Mouse (Mus musculus): Measurements from ENCODE around the gene Flt1. TPM values are rescaled to one million over a fixed set of nuclear protein-coding genes. Genes with fewer than 3 reads are reported as not detected.
"Not testable (repeated sequence)": the region's sequence is repeated elsewhere in the genome, so short reads cannot be mapped to it uniquely, and the experiment has no call there.

Flt1 gene
- polyA plus RNA-seq, 1 experiment from 2014 or later = 9.9 TPM

GRCm38 (mm10) chr5:147611348-147611747 lies 114.5 kb downstream of the Flt1 start:
- H3K9ac ChIP-seq (ENCODE audit: low read length); H3K27ac ChIP-seq (ENCODE audit: low read length); H3K4me2 ChIP-seq (ENCODE audit: low read depth, low read length); H3K9me3 ChIP-seq (replicated peaks; ENCODE audit: control insufficient read depth, low read length); H3K4me1 ChIP-seq (ENCODE audit: control insufficient read depth, insufficient read depth, low read length); H3K36me3 ChIP-seq (ENCODE audit: control insufficient read depth, insufficient read depth, low read length); H3K27me3 ChIP-seq (ENCODE audit: control insufficient read depth, insufficient read depth, low read length); ATAC-seq (ENCODE audit: insufficient read depth, low FRiP score); H3K4me3 ChIP-seq (replicated peaks; ENCODE audit: low read length): not testable (repeated sequence)
- WGBS = 72% methylated on average over 3 of the region's 3 CpGs

GRCm38 (mm10) chr5:147607256-147607975 lies 118.4 kb downstream of the Flt1 start:
- peaks cover 4% of the 10 kb centered on the region; the same call in 1 of the 2 replicates for H3K4me1 ChIP-seq (ENCODE audit: control insufficient read depth, insufficient read depth, low read length)
- no peaks in the 10 kb centered on the region for H3K36me3 ChIP-seq (ENCODE audit: control insufficient read depth, insufficient read depth, low read length)
- 68% methylated on average over 13 of the region's 13 CpGs for WGBS
- H3K9ac ChIP-seq (ENCODE audit: low read length) = no peak overlapping the region
- H3K27me3 ChIP-seq (ENCODE audit: control insufficient read depth, insufficient read depth, low read length) = no peaks in the 10 kb centered on the region
- H3K4me3 ChIP-seq (replicated peaks; ENCODE audit: low read length) = no peak overlapping the region
- H3K27ac ChIP-seq (ENCODE audit: low read length) = no peak overlapping the region
- H3K9me3 ChIP-seq (replicated peaks; ENCODE audit: control insufficient read depth, low read length) = no peaks in the 10 kb centered on the region
- no peak overlapping the region for H3K4me2 ChIP-seq (ENCODE audit: low read depth, low read length)
- ATAC-seq (ENCODE audit: insufficient read depth, low FRiP score) = no peak

- Histone ChIP-seq H3K36me3 (ENCODE audit: control insufficient read depth, insufficient read depth, low read length) (no peaks in the 10 kb centered on the region), H3K4me2 (ENCODE audit: low read depth, low read length) (no peak overlapping the region), H3K27me3 (ENCODE audit: control insufficient read depth, insufficient read depth, low read length) (no peaks in the 10 kb centered on the region), H3K9ac (ENCODE audit: low read length) (no peak overlapping the region), H3K4me1 (ENCODE audit: control insufficient read depth, insufficient read depth, low read length) (peaks cover under 1% of the 10 kb centered on the region; the same call in 1 of the 2 replicates), H3K27ac (ENCODE audit: low read length) (no peak overlapping the region), H3K4me3 (replicated peaks; ENCODE audit: low read length) (no peak overlapping the region), H3K9me3 (replicated peaks; ENCODE audit: control insufficient read depth, low read length) (no peaks in the 10 kb centered on the region)
- WGBS = 75% methylated on average over 13 of the region's 13 CpGs
- no peak for ATAC-seq (ENCODE audit: insufficient read depth, low FRiP score)
Measured at GRCm38 (mm10) chr5:147606751-147607150, 119.1 kb downstream of the Flt1 start.

- Histone ChIP-seq H3K4me1 (ENCODE audit: control insufficient read depth, insufficient read depth, low read length) (no peaks in the 10 kb centered on the region), H3K4me2 (ENCODE audit: low read depth, low read length) (no peak overlapping the region), H3K36me3 (ENCODE audit: control insufficient read depth, insufficient read depth, low read length) (no peaks in the 10 kb centered on the region), H3K4me3 (replicated peaks; ENCODE audit: low read length) (no peak overlapping the region), H3K9ac (ENCODE audit: low read length) (no peak overlapping the region), H3K9me3 (replicated peaks; ENCODE audit: control insufficient read depth, low read length) (no peaks in the 10 kb centered on the region), H3K27ac (ENCODE audit: low read length) (no peak overlapping the region), H3K27me3 (ENCODE audit: control insufficient read depth, insufficient read depth, low read length) (no peaks in the 10 kb centered on the region)
- ATAC-seq (ENCODE audit: insufficient read depth, low FRiP score) = no peak
- WGBS = 25% methylated on average over 18 of the region's 18 CpGs
Measured at GRCm38 (mm10) chr5:147601460-147602360, 124.1 kb downstream of the Flt1 start.

GRCm38 (mm10) chr5:147597825-147598224 lies 128.0 kb downstream of the Flt1 start:
- ATAC-seq (ENCODE audit: insufficient read depth, low FRiP score) = no peak
- H3K9me3 ChIP-seq (replicated peaks; ENCODE audit: control insufficient read depth, low read length) = no peaks in the 10 kb centered on the region
- no peaks in the 10 kb centered on the region for H3K36me3 ChIP-seq (ENCODE audit: control insufficient read depth, insufficient read depth, low read length)
- no peaks in the 10 kb centered on the region for H3K4me1 ChIP-seq (ENCODE audit: control insufficient read depth, insufficient read depth, low read length)
- H3K27me3 ChIP-seq (ENCODE audit: control insufficient read depth, insufficient read depth, low read length) = no peaks in the 10 kb centered on the region
- H3K9ac ChIP-seq (ENCODE audit: low read length) = no peak overlapping the region
- H3K4me2 ChIP-seq (ENCODE audit: low read depth, low read length) = no peak overlapping the region
- WGBS = 61% methylated on average over 16 of the region's 16 CpGs
- H3K27ac ChIP-seq (ENCODE audit: low read length) = no peak overlapping the region
- H3K4me3 ChIP-seq (replicated peaks; ENCODE audit: low read length) = no peak overlapping the region

GRCm38 (mm10) chr5:147589814-147590213 lies 136.0 kb downstream of the Flt1 start:
- H3K4me3 ChIP-seq (replicated peaks; ENCODE audit: low read length) = no peak overlapping the region
- H3K4me2 ChIP-seq (ENCODE audit: low read depth, low read length) = no peak overlapping the region
- no peaks in the 10 kb centered on the region for H3K36me3 ChIP-seq (ENCODE audit: control insufficient read depth, insufficient read depth, low read length)
- H3K9ac ChIP-seq (ENCODE audit: low read length) = no peak overlapping the region
- no peaks in the 10 kb centered on the region for H3K27me3 ChIP-seq (ENCODE audit: control insufficient read depth, insufficient read depth, low read length)
- WGBS = 42% methylated on average over 12 of the region's 12 CpGs
- peak overlapping the region; percentile 51; the same call in 1 of the 2 replicates for H3K27ac ChIP-seq (ENCODE audit: low read length)
- no peaks in the 10 kb centered on the region for H3K9me3 ChIP-seq (replicated peaks; ENCODE audit: control insufficient read depth, low read length)
- peak; percentile 84 for ATAC-seq (ENCODE audit: insufficient read depth, low FRiP score)
- H3K4me1 ChIP-seq (ENCODE audit: control insufficient read depth, insufficient read depth, low read length) = no peaks in the 10 kb centered on the region

- Histone ChIP-seq H3K36me3 (ENCODE audit: control insufficient read depth, insufficient read depth, low read length) (no peaks in the 10 kb centered on the region), H3K4me3 (replicated peaks; ENCODE audit: low read length) (no peak overlapping the region), H3K4me2 (ENCODE audit: low read depth, low read length) (no peak overlapping the region), H3K27ac (ENCODE audit: low read length) (no peak overlapping the region), H3K9ac (ENCODE audit: low read length) (no peak overlapping the region), H3K9me3 (replicated peaks; ENCODE audit: control insufficient read depth, low read length) (no peaks in the 10 kb centered on the region), H3K4me1 (ENCODE audit: control insufficient read depth, insufficient read depth, low read length) (no peaks in the 10 kb centered on the region), H3K27me3 (ENCODE audit: control insufficient read depth, insufficient read depth, low read length) (no peaks in the 10 kb centered on the region)
- no peak for ATAC-seq (ENCODE audit: insufficient read depth, low FRiP score)
- 67% methylated on average over 1 of the region's 1 CpGs for WGBS
Measured at GRCm38 (mm10) chr5:147585070-147585469, 140.7 kb downstream of the Flt1 start.

- no peak overlapping the region for H3K27ac ChIP-seq (ENCODE audit: low read length)
- H3K27me3 ChIP-seq (ENCODE audit: control insufficient read depth, insufficient read depth, low read length) = no peaks in the 10 kb centered on the region
- WGBS = 75% methylated on average over 9 of the region's 9 CpGs
- no peak overlapping the region for H3K4me3 ChIP-seq (replicated peaks; ENCODE audit: low read length)
- H3K4me2 ChIP-seq (ENCODE audit: low read depth, low read length) = no peak overlapping the region
- no peak for ATAC-seq (ENCODE audit: insufficient read depth, low FRiP score)
- H3K9me3 ChIP-seq (replicated peaks; ENCODE audit: control insufficient read depth, low read length) = no peaks in the 10 kb centered on the region
- H3K4me1 ChIP-seq (ENCODE audit: control insufficient read depth, insufficient read depth, low read length) = no peaks in the 10 kb centered on the region
- H3K36me3 ChIP-seq (ENCODE audit: control insufficient read depth, insufficient read depth, low read length) = no peaks in the 10 kb centered on the region
- H3K9ac ChIP-seq (ENCODE audit: low read length) = no peak overlapping the region
Measured at GRCm38 (mm10) chr5:147584648-147585047, 141.2 kb downstream of the Flt1 start.

GRCm38 (mm10) chr5:147583702-147584298 lies 142.0 kb downstream of the Flt1 start:
- Histone ChIP-seq H3K27me3 (ENCODE audit: control insufficient read depth, insufficient read depth, low read length) (no peaks in the 10 kb centered on the region), H3K36me3 (ENCODE audit: control insufficient read depth, insufficient read depth, low read length) (no peaks in the 10 kb centered on the region), H3K27ac (ENCODE audit: low read length) (no peak overlapping the region), H3K4me3 (replicated peaks; ENCODE audit: low read length) (no peak overlapping the region), H3K4me1 (ENCODE audit: control insufficient read depth, insufficient read depth, low read length) (no peaks in the 10 kb centered on the region), H3K9me3 (replicated peaks; ENCODE audit: control insufficient read depth, low read length) (no peaks in the 10 kb centered on the region), H3K4me2 (ENCODE audit: low read depth, low read length) (no peak overlapping the region), H3K9ac (ENCODE audit: low read length) (no peak overlapping the region)
- 38% methylated on average over 14 of the region's 14 CpGs for WGBS
- no peak for ATAC-seq (ENCODE audit: insufficient read depth, low FRiP score)

All from stomach, embryonic 16.5 days (tissue).